Mouse (Mus musculus) midbrain, postnatal 0 days (tissue): ENCODE measurements around the gene Mobp. TPM values are rescaled to one million over a fixed set of nuclear protein-coding genes. Genes with fewer than 3 reads are reported as not detected.

Experiments
- ATAC-seq: fragments of 200-750 bp; cut with Nextera tagmentation; 2 replicates; pipeline ENCODE4 v1.8.0; 2017; ENCODE audit warnings: moderate number of reproducible peaks, mild to moderate bottlenecking, moderate TSS enrichment, moderate library complexity; ENCODE audit not compliant: low FRiP score
- DNase-seq: peaks from one replicate; pipeline ENCODE4 v3.0.0-alpha.2; 2015; ENCODE audit warnings: low spot score
- H3K27ac ChIP-seq: fragments of 300-500 bp; sonication (generic); 2 replicates; pipeline ENCODE4 v1.5.1; 2014; ENCODE audit warnings: low read depth, mild to moderate bottlenecking, low read length, mixed read lengths
- H3K27me3 ChIP-seq: fragments of 300-500 bp; sonication (generic); 2 replicates; pipeline ENCODE4 v1.6.1; 2014; ENCODE audit warnings: low read length, control low read depth, mixed read lengths; ENCODE audit not compliant: insufficient read depth
- H3K36me3 ChIP-seq: fragments of 300-500 bp; sonication (generic); 2 replicates; pipeline ENCODE4 v1.6.1; 2014; ENCODE audit warnings: low read length, control low read depth, mixed read lengths; ENCODE audit not compliant: insufficient read depth
- H3K4me1 ChIP-seq: fragments of 300-500 bp; sonication (generic); 2 replicates; pipeline ENCODE4 v1.6.1; 2014; ENCODE audit warnings: mild to moderate bottlenecking, control low read depth, antibody characterized with exemption, low read length, mixed read lengths; ENCODE audit not compliant: insufficient read depth
- H3K4me2 ChIP-seq: fragments of 300-500 bp; sonication (generic); 2 replicates; pipeline ENCODE4 v1.6.1; 2014; ENCODE audit warnings: low read depth, mild to moderate bottlenecking, low read length, mixed read lengths; ENCODE audit not compliant: poor library complexity, severe bottlenecking
- H3K4me3 ChIP-seq: fragments of 300-500 bp; sonication (generic); 2 replicates; pipeline ENCODE4 v1.5.1; 2014; ENCODE audit warnings: low read depth, mild to moderate bottlenecking, low read length, moderate library complexity
- H3K9ac ChIP-seq: fragments of 300-500 bp; sonication (generic); replicated peaks from 2 replicates; pipeline ENCODE4 v1.6.1; 2014; ENCODE audit warnings: mild to moderate bottlenecking, low read length, moderate library complexity, mixed read lengths; ENCODE audit not compliant: poor library complexity, severe bottlenecking
- H3K9me3 ChIP-seq: fragments of 300-500 bp; sonication (generic); 2 replicates; pipeline ENCODE4 v1.6.1; 2016; ENCODE audit warnings: low read length, control low read depth
- CTCF ChIP-seq: IDR thresholded peaks from 2 replicates; pipeline ENCODE4 v1.5.1; 2016; ENCODE audit warnings: antibody characterized with exemption, mild to moderate bottlenecking
- WGBS: fragments of 180-500 bp; shearing (Covaris S2); extraction: QIAGEN DNeasy Blood & Tissue Kit; methylation state at CpG from one replicate; pipeline ENCODE4 v1.1.7; 2014; 5-methylcytosine and 5-hydroxymethylcytosine counted together
- polyA plus RNA-seq: library from polyadenylated mRNA; unstranded; fragments of >200 nt; fragmentation: Nextera tagmentation; extraction: Ambion mirVana; gene quantifications from 2 replicates; pipeline ENCODE4 v1.2.1, GENCODE M21; 2015
- total RNA-seq: library from RNA; depleted of rRNA; stranded (reverse); fragments of >200 nt; gene quantifications from 2 replicates; pipeline ENCODE4 v1.2.3, GENCODE M21; 2014

Gene Mobp
- total and polyA plus RNA-seq, 2 experiments from 2014 or later = 0.16 to 1.4 TPM

- Histone ChIP-seq H3K4me2 (no peak overlapping the region), H3K4me3 (no peak overlapping the region), H3K9ac (no peak overlapping the region), H3K36me3 (peaks cover 3% of the 10 kb centered on the region), H3K9me3 (no peaks in the 10 kb centered on the region), H3K4me1 (peaks cover 4% of the 10 kb centered on the region; the same call in 1 of the 2 replicates), H3K27ac (no peak overlapping the region), H3K27me3 (no peaks in the 10 kb centered on the region)
- no peak for TF ChIP-seq CTCF
- ATAC-seq (no peak), DNase-seq (no peak)
- WGBS = 92% methylated on average over 6 of the region's 6 CpGs
Observed at GRCm38 (mm10) chr9:120112472-120112871, 37.0 kb upstream of the Mobp start.

DNA sequence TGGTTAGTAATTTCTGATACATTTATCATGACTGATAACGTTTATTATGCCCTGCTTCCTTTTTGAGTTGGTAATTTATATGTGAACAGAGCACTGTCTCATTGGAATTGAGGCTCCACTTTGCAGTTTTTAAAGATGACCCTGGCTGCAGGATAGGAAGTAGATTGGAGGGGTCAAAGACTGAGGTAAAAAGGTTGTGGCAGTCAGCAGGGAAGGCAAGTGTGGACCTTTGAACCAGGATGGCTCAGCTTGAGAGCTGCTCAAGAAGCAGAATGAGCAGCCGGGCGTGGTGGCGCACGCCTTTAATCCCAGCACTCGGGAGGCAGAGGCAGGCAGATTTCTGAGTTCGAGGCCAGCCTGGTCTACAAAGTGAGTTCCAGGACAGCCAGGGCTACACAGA lies 36.1 kb upstream of the Mobp start:
- TF ChIP-seq CTCF = no peak
- Histone ChIP-seq H3K4me1 (peaks cover 4% of the 10 kb centered on the region; the same call in 1 of the 2 replicates), H3K4me2 (no peak overlapping the region), H3K27ac (no peak overlapping the region), H3K36me3 (peaks cover 13% of the 10 kb centered on the region), H3K9ac (no peak overlapping the region), H3K9me3 (no peaks in the 10 kb centered on the region), H3K4me3 (no peak overlapping the region), H3K27me3 (no peaks in the 10 kb centered on the region)
- WGBS = 96% methylated on average over 7 of the region's 7 CpGs
- DNase-seq (no peak), ATAC-seq (no peak)

DNA sequence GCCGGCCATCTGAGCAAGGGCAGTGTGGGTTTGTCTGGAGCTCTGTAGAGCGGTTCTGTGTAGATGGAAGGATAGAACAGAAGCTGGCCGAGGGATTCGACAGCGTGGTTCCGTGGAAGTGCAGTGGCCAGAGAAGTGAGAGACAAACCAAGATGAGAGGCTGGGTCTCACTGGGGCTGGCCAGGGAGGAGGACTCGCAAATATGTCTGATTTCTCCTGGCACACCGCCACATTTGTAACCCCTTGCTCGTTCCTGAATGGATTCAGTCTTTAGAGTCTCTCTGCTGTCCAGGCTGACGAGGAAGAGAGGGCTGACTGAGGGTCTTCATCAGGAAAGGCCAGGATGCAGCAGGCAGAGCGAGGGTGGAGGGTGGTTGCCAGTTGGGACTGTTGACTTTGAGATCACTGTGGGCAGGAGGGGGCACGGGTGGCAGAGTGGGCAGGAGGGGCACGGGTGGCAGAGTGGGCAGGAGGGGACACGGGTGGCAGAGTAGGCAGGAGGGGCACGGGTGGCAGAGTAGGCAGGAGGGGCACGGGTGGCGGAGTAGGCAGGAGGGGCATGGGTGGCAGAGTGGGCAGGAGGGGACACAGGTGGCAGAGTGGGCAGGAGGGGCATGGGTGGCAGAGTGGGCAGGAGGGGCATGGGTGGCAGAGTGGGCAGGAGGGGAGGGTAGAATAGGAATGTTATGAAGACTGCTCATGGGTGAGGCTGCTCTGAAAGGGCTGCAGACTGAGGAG lies 35.3 kb upstream of the Mobp start:
- no peak for TF ChIP-seq CTCF
- 84% methylated on average over 17 of the region's 17 CpGs for WGBS
- Histone ChIP-seq H3K9ac (no peak overlapping the region), H3K4me1 (peaks cover 4% of the 10 kb centered on the region; the same call in 1 of the 2 replicates), H3K27me3 (no peaks in the 10 kb centered on the region), H3K36me3 (peaks cover 18% of the 10 kb centered on the region), H3K4me2 (no peak overlapping the region), H3K27ac (no peak overlapping the region), H3K4me3 (no peak overlapping the region), H3K9me3 (no peaks in the 10 kb centered on the region)
- ATAC-seq (no peak), DNase-seq (no peak)

DNA sequence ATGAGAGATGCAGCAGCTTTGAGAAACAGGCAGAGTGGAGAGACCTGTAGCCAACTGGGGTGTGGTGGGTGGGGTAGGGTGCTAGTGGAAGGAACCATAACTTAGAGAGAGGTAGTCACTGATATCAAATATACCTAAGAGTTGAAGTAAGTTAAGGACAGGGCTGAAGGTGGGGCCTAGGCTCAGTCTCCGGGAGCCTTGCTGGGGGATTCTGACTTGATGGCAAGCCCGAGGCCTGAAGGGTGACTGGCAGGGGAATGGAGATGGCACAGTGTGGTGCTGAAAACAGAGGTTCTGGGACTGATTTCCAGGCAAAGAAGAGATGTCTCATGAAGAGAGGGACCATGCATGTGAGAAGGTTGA lies 34.7 kb upstream of the Mobp start:
- Histone ChIP-seq H3K4me1 (peaks cover 4% of the 10 kb centered on the region; the same call in 1 of the 2 replicates), H3K27me3 (no peaks in the 10 kb centered on the region), H3K4me2 (no peak overlapping the region), H3K9me3 (no peaks in the 10 kb centered on the region), H3K4me3 (no peak overlapping the region), H3K36me3 (peaks cover 23% of the 10 kb centered on the region), H3K9ac (no peak overlapping the region), H3K27ac (no peak overlapping the region)
- ATAC-seq (no peak), DNase-seq (no peak)
- TF ChIP-seq CTCF = no peak
- WGBS = 93% methylated on average over 2 of the region's 2 CpGs

DNA sequence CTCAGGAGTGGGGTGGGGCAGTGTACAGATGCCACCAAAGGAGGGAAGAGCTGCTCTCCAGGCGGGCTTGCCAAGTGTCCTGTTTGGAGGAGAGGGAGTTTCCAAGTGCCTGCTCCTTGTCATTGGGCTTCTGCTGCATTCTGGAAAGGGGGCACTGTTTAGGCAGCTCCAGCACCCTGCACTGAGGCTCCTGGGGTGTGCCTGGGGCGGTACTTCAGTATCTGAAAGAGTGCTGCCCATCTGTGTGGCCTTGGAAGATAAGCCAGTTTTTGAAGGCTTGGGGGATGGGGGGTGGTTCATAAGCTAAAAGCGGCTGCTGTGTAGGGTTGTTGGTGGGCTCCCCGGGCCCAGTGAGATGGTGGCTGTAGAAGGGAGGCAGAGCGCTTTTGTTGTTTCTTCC lies 33.9 kb upstream of the Mobp start:
- Histone ChIP-seq H3K9ac (no peak overlapping the region), H3K9me3 (no peaks in the 10 kb centered on the region), H3K36me3 (peaks cover 31% of the 10 kb centered on the region), H3K4me3 (no peak overlapping the region), H3K4me2 (no peak overlapping the region), H3K27me3 (no peaks in the 10 kb centered on the region), H3K27ac (no peak overlapping the region), H3K4me1 (peaks cover 4% of the 10 kb centered on the region; the same call in 1 of the 2 replicates)
- TF ChIP-seq CTCF = no peak
- no peak for ATAC-seq
- DNase-seq = no peak
- WGBS = 85% methylated on average over 5 of the region's 5 CpGs

GRCm38 (mm10) chr9:120116184-120116624 lies 33.3 kb upstream of the Mobp start:
- no peaks in the 10 kb centered on the region for H3K27me3 ChIP-seq
- H3K27ac ChIP-seq = no peak overlapping the region
- H3K9ac ChIP-seq = no peak overlapping the region
- 87% methylated on average over 8 of the region's 8 CpGs for WGBS
- no peak for TF ChIP-seq CTCF
- H3K4me1 ChIP-seq = peaks cover 3% of the 10 kb centered on the region; the same call in 1 of the 2 replicates
- peaks cover 36% of the 10 kb centered on the region for H3K36me3 ChIP-seq
- DNase-seq (no peak), ATAC-seq (no peak)
- no peaks in the 10 kb centered on the region for H3K9me3 ChIP-seq
- no peak overlapping the region for H3K4me2 ChIP-seq
- H3K4me3 ChIP-seq = no peak overlapping the region
